Mouse (Mus musculus): ENCODE data around the gene Crybg3. TPM values are rescaled to one million over a fixed set of nuclear protein-coding genes. Genes with fewer than 3 reads are reported as not detected.

The Crybg3 gene
- polyA plus RNA-seq, 1 experiment from 2014 or later, result 7.3 TPM

- H3K4me1 ChIP-seq (ENCODE audit: control insufficient read depth, insufficient read depth, low read length), result no peaks in the 10 kb centered on the region
- H3K27me3 ChIP-seq (ENCODE audit: control insufficient read depth, insufficient read depth, low read length), result no peaks in the 10 kb centered on the region
- H3K4me3 ChIP-seq (ENCODE audit: low read depth, low read length), result no peak overlapping the region
- 87% methylated on average over 11 of the region's 11 CpGs for WGBS
- no peak overlapping the region for H3K4me2 ChIP-seq (ENCODE audit: low read depth)
- DNase-seq (ENCODE audit: low spot score), result no peak
- no peaks in the 10 kb centered on the region for H3K9me3 ChIP-seq (ENCODE audit: control insufficient read depth, low read length)
- H3K9ac ChIP-seq (ENCODE audit: low read length), result no peak overlapping the region
- H3K36me3 ChIP-seq (ENCODE audit: control insufficient read depth, insufficient read depth, low read length), result no peaks in the 10 kb centered on the region
- H3K27ac ChIP-seq (ENCODE audit: low read depth, low read length), result no peak overlapping the region
- no peak for ATAC-seq (ENCODE audit: insufficient read depth, low FRiP score, low TSS enrichment)
These were observed 66.4 kb downstream of the Crybg3 start for GRCm38 (mm10) chr16:59534349-59534748.

- no peak overlapping the region for H3K9ac ChIP-seq (ENCODE audit: low read length)
- WGBS, result 58% methylated on average over 3 of the region's 3 CpGs
- H3K9me3 ChIP-seq (ENCODE audit: control insufficient read depth, low read length), result no peaks in the 10 kb centered on the region
- no peak for ATAC-seq (ENCODE audit: insufficient read depth, low FRiP score, low TSS enrichment)
- no peak for DNase-seq (ENCODE audit: low spot score)
- H3K27me3 ChIP-seq (ENCODE audit: control insufficient read depth, insufficient read depth, low read length), result no peaks in the 10 kb centered on the region
- H3K4me3 ChIP-seq (ENCODE audit: low read depth, low read length), result no peak overlapping the region
- no peak overlapping the region for H3K4me2 ChIP-seq (ENCODE audit: low read depth)
- no peak overlapping the region for H3K27ac ChIP-seq (ENCODE audit: low read depth, low read length)
- no peaks in the 10 kb centered on the region for H3K36me3 ChIP-seq (ENCODE audit: control insufficient read depth, insufficient read depth, low read length)
- H3K4me1 ChIP-seq (ENCODE audit: control insufficient read depth, insufficient read depth, low read length), result no peaks in the 10 kb centered on the region
These were observed 68.2 kb downstream of the Crybg3 start for GRCm38 (mm10) chr16:59532561-59532960.

DNA sequence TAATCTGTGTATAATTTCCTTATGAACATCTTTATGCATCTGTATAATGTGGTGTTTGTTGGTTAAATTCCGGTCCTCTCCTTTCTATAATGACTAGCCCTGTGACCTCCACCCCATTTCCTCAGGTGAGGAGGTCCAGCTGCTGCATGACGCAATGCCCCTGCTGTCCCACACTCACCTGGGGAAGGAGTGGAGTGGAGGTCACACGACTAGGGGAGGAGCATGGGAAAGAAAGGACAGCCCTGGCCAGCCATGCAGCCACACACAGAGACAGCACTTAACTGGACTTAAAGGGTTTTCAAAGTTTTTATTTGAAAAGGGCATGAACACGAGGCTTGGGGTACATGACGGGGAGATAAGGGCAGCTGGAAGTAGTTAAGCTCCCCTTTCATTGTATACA, 69.5 kb downstream of the Crybg3 start:
- no peak overlapping the region for H3K4me2 ChIP-seq (ENCODE audit: low read depth)
- no peaks in the 10 kb centered on the region for H3K27me3 ChIP-seq (ENCODE audit: control insufficient read depth, insufficient read depth, low read length)
- DNase-seq (ENCODE audit: low spot score) (no peak), ATAC-seq (ENCODE audit: insufficient read depth, low FRiP score, low TSS enrichment) (no peak)
- 84% methylated on average over 5 of the region's 5 CpGs for WGBS
- H3K4me1 ChIP-seq (ENCODE audit: control insufficient read depth, insufficient read depth, low read length), result no peaks in the 10 kb centered on the region
- H3K9me3 ChIP-seq (ENCODE audit: control insufficient read depth, low read length), result no peaks in the 10 kb centered on the region
- H3K4me3 ChIP-seq (ENCODE audit: low read depth, low read length), result no peak overlapping the region
- no peak overlapping the region for H3K9ac ChIP-seq (ENCODE audit: low read length)
- no peaks in the 10 kb centered on the region for H3K36me3 ChIP-seq (ENCODE audit: control insufficient read depth, insufficient read depth, low read length)
- H3K27ac ChIP-seq (ENCODE audit: low read depth, low read length), result no peak overlapping the region

DNA sequence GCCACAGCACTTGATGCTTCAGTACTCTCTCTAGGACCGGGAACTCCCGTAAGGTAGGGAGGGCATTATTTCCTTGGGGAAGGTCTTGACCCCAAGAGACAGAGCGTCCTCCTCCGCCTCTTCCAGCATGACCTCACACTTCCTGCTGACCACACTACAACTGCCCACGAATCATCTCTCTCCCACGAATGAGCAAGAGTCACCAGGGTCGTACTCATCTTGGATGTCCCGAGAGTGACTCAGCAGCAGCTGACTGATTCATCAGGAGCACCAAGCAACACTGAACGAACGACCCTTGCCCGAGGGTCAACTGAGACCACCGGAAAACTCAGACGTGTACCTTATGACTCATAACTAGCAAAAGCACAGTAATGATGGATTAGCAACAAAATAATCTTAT, 71.2 kb downstream of the Crybg3 start:
- Histone ChIP-seq H3K9me3 (ENCODE audit: control insufficient read depth, low read length) (no peaks in the 10 kb centered on the region), H3K4me2 (ENCODE audit: low read depth) (no peak overlapping the region), H3K9ac (ENCODE audit: low read length) (no peak overlapping the region), H3K27me3 (ENCODE audit: control insufficient read depth, insufficient read depth, low read length) (no peaks in the 10 kb centered on the region), H3K27ac (ENCODE audit: low read depth, low read length) (no peak overlapping the region), H3K4me1 (ENCODE audit: control insufficient read depth, insufficient read depth, low read length) (no peaks in the 10 kb centered on the region), H3K36me3 (ENCODE audit: control insufficient read depth, insufficient read depth, low read length) (no peaks in the 10 kb centered on the region), H3K4me3 (ENCODE audit: low read depth, low read length) (no peak overlapping the region)
- no peak for DNase-seq (ENCODE audit: low spot score)
- 91% methylated on average over 13 of the region's 13 CpGs for WGBS
- ATAC-seq (ENCODE audit: insufficient read depth, low FRiP score, low TSS enrichment), result no peak

- no peak for DNase-seq (ENCODE audit: low spot score)
- ATAC-seq (ENCODE audit: insufficient read depth, low FRiP score, low TSS enrichment), result no peak
- WGBS, result 90% methylated on average over 6 of the region's 6 CpGs
- Histone ChIP-seq H3K4me3 (ENCODE audit: low read depth, low read length) (no peak overlapping the region), H3K9me3 (ENCODE audit: control insufficient read depth, low read length) (no peaks in the 10 kb centered on the region), H3K4me1 (ENCODE audit: control insufficient read depth, insufficient read depth, low read length) (no peaks in the 10 kb centered on the region), H3K9ac (ENCODE audit: low read length) (no peak overlapping the region), H3K27ac (ENCODE audit: low read depth, low read length) (no peak overlapping the region), H3K4me2 (ENCODE audit: low read depth) (no peak overlapping the region), H3K36me3 (ENCODE audit: control insufficient read depth, insufficient read depth, low read length) (no peaks in the 10 kb centered on the region), H3K27me3 (ENCODE audit: control insufficient read depth, insufficient read depth, low read length) (no peaks in the 10 kb centered on the region)
These were observed 73.8 kb downstream of the Crybg3 start for GRCm38 (mm10) chr16:59526939-59527338.

GRCm38 (mm10) chr16:59521752-59522423, 78.9 kb downstream of the Crybg3 start:
- Histone ChIP-seq H3K9me3 (ENCODE audit: control insufficient read depth, low read length) (no peaks in the 10 kb centered on the region), H3K4me1 (ENCODE audit: control insufficient read depth, insufficient read depth, low read length) (no peaks in the 10 kb centered on the region), H3K27me3 (ENCODE audit: control insufficient read depth, insufficient read depth, low read length) (no peaks in the 10 kb centered on the region), H3K4me2 (ENCODE audit: low read depth) (no peak overlapping the region), H3K27ac (ENCODE audit: low read depth, low read length) (no peak overlapping the region), H3K36me3 (ENCODE audit: control insufficient read depth, insufficient read depth, low read length) (no peaks in the 10 kb centered on the region), H3K4me3 (ENCODE audit: low read depth, low read length) (no peak overlapping the region), H3K9ac (ENCODE audit: low read length) (no peak overlapping the region)
- no peak for ATAC-seq (ENCODE audit: insufficient read depth, low FRiP score, low TSS enrichment)
- 90% methylated on average over 16 of the region's 16 CpGs for WGBS
- no peak for DNase-seq (ENCODE audit: low spot score)

DNA sequence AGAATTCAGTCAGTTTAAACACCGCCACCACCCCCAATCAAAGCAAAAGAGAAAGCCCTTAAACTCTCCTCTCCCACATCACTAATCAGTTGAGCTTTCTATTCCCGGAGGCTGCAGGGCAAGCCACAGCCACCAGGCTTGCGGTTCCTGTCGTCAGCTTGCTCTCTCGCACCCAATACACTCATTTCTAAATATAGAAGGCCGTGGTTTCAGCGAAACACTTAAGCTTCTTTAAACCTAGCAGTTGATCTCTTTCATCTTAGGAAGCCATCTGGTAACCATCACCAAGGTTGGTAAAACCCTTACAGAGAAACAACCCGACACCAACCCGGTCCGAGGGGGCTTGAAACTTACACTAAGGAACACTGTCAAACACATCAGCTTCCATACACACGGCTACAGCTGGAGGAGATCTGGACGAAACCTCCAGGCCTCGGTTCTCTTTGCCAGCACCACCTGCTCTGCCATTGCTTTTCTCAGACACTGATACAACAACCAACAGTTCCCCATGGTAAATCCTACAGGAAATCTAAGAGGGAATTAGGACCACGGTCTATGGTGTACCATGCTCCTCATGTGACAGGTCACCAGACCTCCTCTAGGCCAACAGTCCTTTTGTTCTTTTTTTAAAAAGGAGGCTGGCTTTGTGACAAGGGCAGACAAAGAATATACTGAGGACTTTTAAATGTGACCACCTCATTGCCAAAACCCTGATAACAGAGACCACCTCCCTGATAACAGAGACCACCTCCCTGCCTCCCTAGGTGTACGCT, 83.1 kb downstream of the Crybg3 start:
- Histone ChIP-seq H3K4me3 (ENCODE audit: low read depth, low read length) (no peak overlapping the region), H3K4me2 (ENCODE audit: low read depth) (no peak overlapping the region), H3K9ac (ENCODE audit: low read length) (no peak overlapping the region), H3K4me1 (ENCODE audit: control insufficient read depth, insufficient read depth, low read length) (no peaks in the 10 kb centered on the region), H3K27ac (ENCODE audit: low read depth, low read length) (no peak overlapping the region), H3K27me3 (ENCODE audit: control insufficient read depth, insufficient read depth, low read length) (no peaks in the 10 kb centered on the region), H3K9me3 (ENCODE audit: control insufficient read depth, low read length) (no peaks in the 10 kb centered on the region), H3K36me3 (ENCODE audit: control insufficient read depth, insufficient read depth, low read length) (no peaks in the 10 kb centered on the region)
- DNase-seq (ENCODE audit: low spot score) (no peak), ATAC-seq (ENCODE audit: insufficient read depth, low FRiP score, low TSS enrichment) (no peak)
- WGBS, result 74% methylated on average over 15 of the region's 15 CpGs

GRCm38 (mm10) chr16:59516965-59517364, 83.8 kb downstream of the Crybg3 start:
- no peak overlapping the region for H3K27ac ChIP-seq (ENCODE audit: low read depth, low read length)
- H3K4me1 ChIP-seq (ENCODE audit: control insufficient read depth, insufficient read depth, low read length), result no peaks in the 10 kb centered on the region
- ATAC-seq (ENCODE audit: insufficient read depth, low FRiP score, low TSS enrichment) (no peak), DNase-seq (ENCODE audit: low spot score) (no peak)
- H3K9me3 ChIP-seq (ENCODE audit: control insufficient read depth, low read length), result no peaks in the 10 kb centered on the region
- no peaks in the 10 kb centered on the region for H3K36me3 ChIP-seq (ENCODE audit: control insufficient read depth, insufficient read depth, low read length)
- WGBS, result 94% methylated on average over 10 of the region's 10 CpGs
- no peak overlapping the region for H3K4me3 ChIP-seq (ENCODE audit: low read depth, low read length)
- H3K9ac ChIP-seq (ENCODE audit: low read length), result no peak overlapping the region
- H3K4me2 ChIP-seq (ENCODE audit: low read depth), result no peak overlapping the region
- H3K27me3 ChIP-seq (ENCODE audit: control insufficient read depth, insufficient read depth, low read length), result no peaks in the 10 kb centered on the region

- WGBS, result 96% methylated on average over 5 of the region's 5 CpGs
These were observed 85.6 kb downstream of the Crybg3 start for GRCm38 (mm10) chr16:59515169-59515568.

More at GRCm38 (mm10) chr16:59515169-59515568, 85.6 kb downstream of the Crybg3 start:
- Histone ChIP-seq H3K27ac (ENCODE audit: low read depth, low read length) (no peak overlapping the region), H3K9me3 (ENCODE audit: control insufficient read depth, low read length) (no peaks in the 10 kb centered on the region), H3K4me2 (ENCODE audit: low read depth) (no peak overlapping the region), H3K9ac (ENCODE audit: low read length) (no peak overlapping the region), H3K36me3 (ENCODE audit: control insufficient read depth, insufficient read depth, low read length) (no peaks in the 10 kb centered on the region), H3K4me3 (ENCODE audit: low read depth, low read length) (no peak overlapping the region), H3K27me3 (ENCODE audit: control insufficient read depth, insufficient read depth, low read length) (no peaks in the 10 kb centered on the region), H3K4me1 (ENCODE audit: control insufficient read depth, insufficient read depth, low read length) (no peaks in the 10 kb centered on the region)
- DNase-seq (ENCODE audit: low spot score), result no peak
- ATAC-seq (ENCODE audit: insufficient read depth, low FRiP score, low TSS enrichment), result no peak

All from neural tube, embryonic 11.5 days (tissue).